In the genomic region with DNA sequence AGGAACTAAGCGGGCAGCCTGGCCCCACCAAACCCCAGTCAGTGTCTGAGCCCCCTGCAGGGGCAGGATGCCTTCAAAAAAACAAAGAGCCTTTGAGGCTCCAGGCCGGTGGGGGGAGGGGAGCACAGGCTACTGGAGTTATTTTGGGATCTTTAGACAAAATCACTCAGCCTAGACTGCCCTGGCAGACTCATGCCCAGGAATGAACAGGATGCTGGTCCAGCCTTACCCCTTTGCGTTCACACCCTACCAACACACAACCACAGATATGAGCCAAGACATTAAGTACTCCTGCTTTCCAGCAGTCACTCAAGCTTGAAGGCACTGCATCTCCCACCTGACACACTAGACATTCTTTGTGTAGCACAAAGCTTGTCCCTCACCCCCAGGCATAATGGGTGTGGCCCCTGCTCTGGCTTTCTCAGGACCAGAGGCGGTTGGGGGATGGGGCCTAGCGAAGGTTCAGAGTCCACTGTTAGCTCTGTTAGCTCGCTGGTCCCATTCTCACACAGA, we compare ENCODE assay signal across 8 mouse cellular contexts. TPM values are rescaled to one million over a fixed set of nuclear protein-coding genes. Genes with fewer than 3 reads are reported as not detected.
DNase-seq lines count a peak whose midpoint lies in the region; ATAC-seq lines count a peak whose summit lies in the region.

No protein-coding gene starts in this region.

- no peak overlapping the region for H3K9ac ChIP-seq in intestine, embryonic 14.5 days (ENCODE audit: low read length)
- no peak overlapping the region for H3K9ac ChIP-seq in liver, embryonic 13.5 days

- ATAC-seq in frontal cortex, adult (ENCODE audit: low TSS enrichment): no peak
- ATAC-seq in intestine, embryonic 14.5 days (replicated peaks; ENCODE audit: low FRiP score, low TSS enrichment, low read depth): peak; percentile 65
- no peak for ATAC-seq in liver, embryonic 13.5 days (ENCODE audit: low read depth)

- 8% methylated on average over 6 of the region's 6 CpGs for WGBS in embryonic facial prominence, embryonic 10.5 days
- WGBS in intestine, embryonic 14.5 days: 29% methylated on average over 6 of the region's 6 CpGs
- 44% methylated on average over 6 of the region's 6 CpGs for WGBS in liver, embryonic 13.5 days (ENCODE audit: insufficient replicate concordance)

- no peaks in the 10 kb centered on the region for H3K9me3 ChIP-seq in embryonic facial prominence, embryonic 10.5 days
- no peaks in the 10 kb centered on the region for H3K9me3 ChIP-seq in intestine, embryonic 14.5 days (ENCODE audit: control insufficient read depth, low read length)
- no peaks in the 10 kb centered on the region for H3K9me3 ChIP-seq in liver, embryonic 13.5 days (replicated peaks)

- H3K36me3 ChIP-seq in embryonic facial prominence, embryonic 10.5 days (replicated peaks): peaks cover 69% of the 10 kb centered on the region
- peaks cover 55% of the 10 kb centered on the region for H3K36me3 ChIP-seq in intestine, embryonic 14.5 days (ENCODE audit: control insufficient read depth, insufficient read depth, low read length)
- H3K36me3 ChIP-seq in liver, embryonic 13.5 days: peaks cover 11% of the 10 kb centered on the region

- peak overlapping the region; percentile 22 for H3K4me2 ChIP-seq in intestine, embryonic 14.5 days (ENCODE audit: low read length)
- H3K4me2 ChIP-seq in liver, embryonic 13.5 days: peak overlapping the region; percentile 15; the same call in 1 of the 2 replicates

- peak overlapping the region; percentile 37 for H3K4me3 ChIP-seq in embryonic facial prominence, embryonic 10.5 days
- H3K4me3 ChIP-seq in intestine, embryonic 14.5 days (ENCODE audit: low read depth, low read length): no peak overlapping the region
- no peak overlapping the region for H3K4me3 ChIP-seq in liver, embryonic 13.5 days (replicated peaks)

- peak; percentile 53 to 55 for DNase-seq in frontal cortex, postnatal 10 days (ENCODE audit: low spot score in 2 of 2)
- DNase-seq in embryonic facial prominence, embryonic 10.5 days (ENCODE audit: low spot score): peak; percentile 73
- no peak for DNase-seq in intestine, embryonic 14.5 days (ENCODE audit: low spot score)
- no peak for DNase-seq in liver, embryonic 13.5 days
- peak; percentile 66 for DNase-seq in retina, embryonic 14.5 days (ENCODE audit: low spot score)
- DNase-seq in natural killer cell, adult 2 months (ENCODE audit: low spot score in 2 of 2): no peak
- no peak for DNase-seq in ovary, postnatal 10 days (ENCODE audit: low spot score)

- H3K4me1 ChIP-seq in embryonic facial prominence, embryonic 10.5 days: peaks cover 96% of the 10 kb centered on the region
- peaks cover 34% of the 10 kb centered on the region for H3K4me1 ChIP-seq in intestine, embryonic 14.5 days (replicated peaks; ENCODE audit: control insufficient read depth, insufficient read depth, low read length)
- H3K4me1 ChIP-seq in liver, embryonic 13.5 days (replicated peaks): peaks cover 94% of the 10 kb centered on the region

- H3K27me3 ChIP-seq in embryonic facial prominence, embryonic 10.5 days (replicated peaks; ENCODE audit: low read depth, poor library complexity, severe bottlenecking): no peaks in the 10 kb centered on the region
- H3K27me3 ChIP-seq in intestine, embryonic 14.5 days (replicated peaks; ENCODE audit: control insufficient read depth, insufficient read depth, low read length): no peaks in the 10 kb centered on the region
- H3K27me3 ChIP-seq in liver, embryonic 13.5 days: peaks cover 11% of the 10 kb centered on the region; the same call in 1 of the 2 replicates

- H3K27ac ChIP-seq in embryonic facial prominence, embryonic 10.5 days (replicated peaks): peak overlapping the region; percentile 83
- peak overlapping the region; percentile 51; the same call in 1 of the 2 replicates for H3K27ac ChIP-seq in intestine, embryonic 14.5 days (ENCODE audit: low read depth)
- H3K27ac ChIP-seq in liver, embryonic 13.5 days: peak overlapping the region; percentile 40

RNA-seq across cellular contexts. Expression of gene Agrn, which starts 8.4 kb away (rescaled TPM):
- 59.0 and 61.7 TPM in 2 replicates for polyA plus RNA-seq in embryonic facial prominence, embryonic 10.5 days (2016; fragmentation: Nextera tagmentation; extraction: Ambion mirVana)
- 80.6 and 82.1 TPM in 2 replicates for polyA plus RNA-seq in intestine, embryonic 14.5 days (2014; fragmentation: Nextera tagmentation; extraction: Ambion mirVana)
- polyA plus RNA-seq in liver, embryonic 13.5 days (2015; fragmentation: Nextera tagmentation; extraction: Ambion mirVana): 8.5 and 8.7 TPM in 2 replicates

RNA-seq across cellular contexts. Expression of gene Isg15, which starts 11.8 kb away (rescaled TPM):
- polyA plus RNA-seq in embryonic facial prominence, embryonic 10.5 days (2016; fragmentation: Nextera tagmentation; extraction: Ambion mirVana): 0.34 and 0.47 TPM in 2 replicates
- 0.58 and 0.91 TPM in 2 replicates for polyA plus RNA-seq in intestine, embryonic 14.5 days (2014; fragmentation: Nextera tagmentation; extraction: Ambion mirVana)
- 5.5 and 5.9 TPM in 2 replicates for polyA plus RNA-seq in liver, embryonic 13.5 days (2015; fragmentation: Nextera tagmentation; extraction: Ambion mirVana)

RNA-seq across cellular contexts. Expression of gene AW011738, which starts 14.2 kb away (rescaled TPM):
- 2.2 and 2.7 TPM in 2 replicates for polyA plus RNA-seq in embryonic facial prominence, embryonic 10.5 days (2016; fragmentation: Nextera tagmentation; extraction: Ambion mirVana)
- polyA plus RNA-seq in intestine, embryonic 14.5 days (2014; fragmentation: Nextera tagmentation; extraction: Ambion mirVana): 0.69 and 1.1 TPM in 2 replicates
- 0.89 and 1.0 TPM in 2 replicates for polyA plus RNA-seq in liver, embryonic 13.5 days (2015; fragmentation: Nextera tagmentation; extraction: Ambion mirVana)

RNA-seq across cellular contexts. Expression of gene Perm1, which starts 26.8 kb away (rescaled TPM):
- 0.60 and 0.65 TPM in 2 replicates for polyA plus RNA-seq in embryonic facial prominence, embryonic 10.5 days (2016; fragmentation: Nextera tagmentation; extraction: Ambion mirVana)
- 0.51 and 0.54 TPM in 2 replicates for polyA plus RNA-seq in intestine, embryonic 14.5 days (2014; fragmentation: Nextera tagmentation; extraction: Ambion mirVana)
- polyA plus RNA-seq in liver, embryonic 13.5 days (2015; fragmentation: Nextera tagmentation; extraction: Ambion mirVana): 0.08 TPM in 1 of 2 replicates, not detected in the other

RNA-seq across cellular contexts. Expression of gene Plekhn1, which starts 45.8 kb away (rescaled TPM):
- 22.5 and 23.9 TPM in 2 replicates for polyA plus RNA-seq in embryonic facial prominence, embryonic 10.5 days (2016; fragmentation: Nextera tagmentation; extraction: Ambion mirVana)
- polyA plus RNA-seq in intestine, embryonic 14.5 days (2014; fragmentation: Nextera tagmentation; extraction: Ambion mirVana): 19.7 and 20.1 TPM in 2 replicates
- 4.0 and 4.1 TPM in 2 replicates for polyA plus RNA-seq in liver, embryonic 13.5 days (2015; fragmentation: Nextera tagmentation; extraction: Ambion mirVana)

Comparison
In these comparisons a context has a peak if more than half of its experiments do, and no peak if none do; other contexts are left out.
1. DNase-seq: peak in frontal cortex, postnatal 10 days (2 of 2), embryonic facial prominence, embryonic 10.5 days (single experiment) and retina, embryonic 14.5 days (single experiment); none in intestine, embryonic 14.5 days (single experiment), liver, embryonic 13.5 days (single experiment), natural killer cell, adult 2 months (0 of 2) and ovary, postnatal 10 days (single experiment).
2. Peak in every context shown above with its lines, with median percentiles within 50 percentile points of each other: H3K27ac ChIP-seq.